Comparison of ENCODE assay signal across 9 mouse cellular contexts in genomic region chr19:42169322-42169975, GRCm38 (mm10). TPM values are rescaled to one million over a fixed set of nuclear protein-coding genes. Genes with fewer than 3 reads are reported as not detected.
A peak's percentile ranks its signal among the peaks of the same experiment; 100 is the strongest.
DNase-seq lines count a peak whose midpoint lies in the region; ATAC-seq and TF ChIP-seq lines count a peak whose summit lies in the region.
"Had no signal": no experiment of that assay in that cellular context is flagged by ENCODE, and none has a peak within 500 bp of the region (broad histone marks: within the 10 kb centered on the region; RNA-seq: fewer than 3 reads in every experiment).

No protein-coding gene starts in this region.

- no peak for ATAC-seq in hindbrain, embryonic 14.5 days (ENCODE audit: low FRiP score)
- no peak for ATAC-seq in midbrain, embryonic 15.5 days (replicated peaks)
- no peak for ATAC-seq in frontal cortex, adult (ENCODE audit: low TSS enrichment)
- ATAC-seq in granulocyte monocyte progenitor cell, adult 5-6 weeks (replicated peaks; ENCODE audit: poor library complexity, severe bottlenecking), result no peak

- no peak for TF ChIP-seq CTCF in left cerebral cortex, adult 2 months (IDR thresholded peaks at IDR 0.05)

- no peaks in the 10 kb centered on the region for H3K9me3 ChIP-seq in hindbrain, embryonic 14.5 days (ENCODE audit: control insufficient read depth, low read length)
- no peaks in the 10 kb centered on the region for H3K9me3 ChIP-seq in midbrain, embryonic 15.5 days
- H3K9me3 ChIP-seq: midbrain, embryonic 12.5 days had no signal

- WGBS in hindbrain, embryonic 14.5 days, result 67% methylated on average over 10 of the region's 10 CpGs
- WGBS in midbrain, embryonic 15.5 days, result 67% methylated on average over 10 of the region's 10 CpGs

- no peak for DNase-seq in left cerebral cortex, adult 2 months (ENCODE audit: extremely low spot score in 1 of 2, low spot score in 2 of 2)
- DNase-seq in left cerebral cortex, adult 18-20 months (ENCODE audit: low spot score in 2 of 2), result no peak
- DNase-seq in c-Kit-positive CD71-positive TER-119-positive erythroid progenitor cells, embryonic 14.5 days (ENCODE audit: low spot score), result peak; percentile 67
- no peak for DNase-seq in hindbrain, embryonic 14.5 days (ENCODE audit: low spot score)
- DNase-seq in retina, postnatal 1 day, result no peak

- H3K27ac ChIP-seq in left cerebral cortex, adult 2 months, result peak overlapping the region; percentile 32; the same call in 1 of the 2 replicates
- H3K27ac ChIP-seq in hindbrain, embryonic 14.5 days, result no peak overlapping the region
- H3K27ac ChIP-seq in midbrain, embryonic 15.5 days, result no peak overlapping the region
- H3K27ac ChIP-seq: midbrain, embryonic 12.5 days had no signal

- H3K9ac ChIP-seq in hindbrain, embryonic 14.5 days, result no peak overlapping the region
- H3K9ac ChIP-seq in midbrain, embryonic 15.5 days, result no peak overlapping the region
- H3K9ac ChIP-seq: midbrain, embryonic 12.5 days had no signal

- no peak overlapping the region for H3K4me3 ChIP-seq in left cerebral cortex, adult 2 months
- no peak overlapping the region for H3K4me3 ChIP-seq in hindbrain, embryonic 14.5 days (replicated peaks; ENCODE audit: low read length)
- H3K4me3 ChIP-seq in midbrain, embryonic 15.5 days, result no peak overlapping the region

- intact Hi-C loops in left cerebral cortex, adult 2 months (cut with DNase I), result no loop called here

- H3K4me2 ChIP-seq in hindbrain, embryonic 14.5 days (replicated peaks), result peak overlapping the region; percentile 73
- H3K4me2 ChIP-seq in midbrain, embryonic 15.5 days, result peak overlapping the region; percentile 90; the same call in 1 of the 2 replicates

- H3K27me3 ChIP-seq in hindbrain, embryonic 14.5 days (ENCODE audit: control insufficient read depth, insufficient read depth, low read length), result 0 out of 2 replicates have a peak, but pooled peaks cover 6% of the 10 kb centered on the region
- H3K27me3 ChIP-seq in midbrain, embryonic 15.5 days (replicated peaks), result peaks cover 29% of the 10 kb centered on the region

- H3K4me1 ChIP-seq in hindbrain, embryonic 14.5 days (replicated peaks; ENCODE audit: control insufficient read depth, insufficient read depth, low read length), result peaks cover 10% of the 10 kb centered on the region
- H3K4me1 ChIP-seq in midbrain, embryonic 15.5 days, result peaks cover 24% of the 10 kb centered on the region

- no peaks in the 10 kb centered on the region for H3K36me3 ChIP-seq in hindbrain, embryonic 14.5 days (replicated peaks; ENCODE audit: control insufficient read depth, insufficient read depth)
- H3K36me3 ChIP-seq in midbrain, embryonic 15.5 days (replicated peaks), result no peaks in the 10 kb centered on the region
- H3K36me3 ChIP-seq: midbrain, embryonic 12.5 days had no signal

RNA-seq across cellular contexts. Expression of gene Zfyve27, which starts 5.7 kb away (rescaled TPM):
- 100 to 1,000 TPM in 1 of 2 experiments, 10 to 100 TPM in 1; 87.7 to 107 TPM for total RNA-seq in left cerebral cortex, adult 2 months (2021)
- total RNA-seq in left cerebral cortex, adult 18-20 months (2021), result 10 to 100 TPM; 78.2 to 85.1 TPM
- 35.1 and 35.7 TPM in 2 replicates for polyA plus RNA-seq in hindbrain, embryonic 14.5 days (2014; fragmentation: Nextera tagmentation; extraction: Ambion mirVana)
- 70.3 and 74.2 TPM in 2 replicates for polyA plus RNA-seq in midbrain, embryonic 15.5 days (2015; fragmentation: Nextera tagmentation; extraction: Ambion mirVana)
- total RNA-seq in granulocyte monocyte progenitor cell, adult 5-6 weeks (2014; fragmentation: Nextera tagmentation), result 34.6 and 35.5 TPM in 2 replicates
- 21.1 and 26.4 TPM in 2 replicates for total RNA-seq in granulocyte monocyte progenitor cell, adult 5-6 weeks (2017)

RNA-seq across cellular contexts. Expression of gene Marveld1, which starts 22.2 kb away (rescaled TPM):
- 10 to 100 TPM in 1 of 2 experiments, 1 to 10 TPM in 1; 8.0 to 10.6 TPM for total RNA-seq in left cerebral cortex, adult 2 months (2021)
- total RNA-seq in left cerebral cortex, adult 18-20 months (2021), result 1 to 10 TPM; 8.3 to 8.6 TPM
- 2.7 and 3.2 TPM in 2 replicates for polyA plus RNA-seq in hindbrain, embryonic 14.5 days (2014; fragmentation: Nextera tagmentation; extraction: Ambion mirVana)
- polyA plus RNA-seq in midbrain, embryonic 15.5 days (2015; fragmentation: Nextera tagmentation; extraction: Ambion mirVana), result 2.9 and 4.6 TPM in 2 replicates
- total RNA-seq in granulocyte monocyte progenitor cell, adult 5-6 weeks (2014; fragmentation: Nextera tagmentation), result 15.1 and 19.7 TPM in 2 replicates
- total RNA-seq in granulocyte monocyte progenitor cell, adult 5-6 weeks (2017), result 13.2 and 13.9 TPM in 2 replicates

RNA-seq across cellular contexts. Expression of gene Sfrp5, which starts 32.6 kb away (rescaled TPM):
- total RNA-seq in left cerebral cortex, adult 2 months (2021), result under 1 TPM; 0.48 to 0.65 TPM
- 1 to 10 TPM in 1 of 2 experiments, under 1 TPM in 1; 0.49 to 2.1 TPM for total RNA-seq in left cerebral cortex, adult 18-20 months (2021)
- polyA plus RNA-seq in hindbrain, embryonic 14.5 days (2014; fragmentation: Nextera tagmentation; extraction: Ambion mirVana), result 2.8 and 2.9 TPM in 2 replicates
- 1.1 and 1.3 TPM in 2 replicates for polyA plus RNA-seq in midbrain, embryonic 15.5 days (2015; fragmentation: Nextera tagmentation; extraction: Ambion mirVana)
- total RNA-seq in granulocyte monocyte progenitor cell, adult 5-6 weeks (2014; fragmentation: Nextera tagmentation), result not detected in 2 replicates
- not detected in 2 replicates for total RNA-seq in granulocyte monocyte progenitor cell, adult 5-6 weeks (2017)
- polyA plus RNA-seq: midbrain, embryonic 12.5 days had no signal

RNA-seq across cellular contexts. Expression of gene Avpi1, which starts 40.6 kb away (rescaled TPM):
- 10 to 100 TPM; 27.6 to 30.9 TPM for total RNA-seq in left cerebral cortex, adult 2 months (2021)
- 10 to 100 TPM; 32.0 to 33.3 TPM for total RNA-seq in left cerebral cortex, adult 18-20 months (2021)
- polyA plus RNA-seq in hindbrain, embryonic 14.5 days (2014; fragmentation: Nextera tagmentation; extraction: Ambion mirVana), result 7.9 and 10.3 TPM in 2 replicates
- polyA plus RNA-seq in midbrain, embryonic 15.5 days (2015; fragmentation: Nextera tagmentation; extraction: Ambion mirVana), result 6.3 and 7.3 TPM in 2 replicates
- total RNA-seq in granulocyte monocyte progenitor cell, adult 5-6 weeks (2014; fragmentation: Nextera tagmentation), result 9.9 and 12.0 TPM in 2 replicates
- total RNA-seq in granulocyte monocyte progenitor cell, adult 5-6 weeks (2017), result 4.5 and 10.7 TPM in 2 replicates
